Mouse (Mus musculus): ENCODE data around the gene Fcer1g.

DNA sequence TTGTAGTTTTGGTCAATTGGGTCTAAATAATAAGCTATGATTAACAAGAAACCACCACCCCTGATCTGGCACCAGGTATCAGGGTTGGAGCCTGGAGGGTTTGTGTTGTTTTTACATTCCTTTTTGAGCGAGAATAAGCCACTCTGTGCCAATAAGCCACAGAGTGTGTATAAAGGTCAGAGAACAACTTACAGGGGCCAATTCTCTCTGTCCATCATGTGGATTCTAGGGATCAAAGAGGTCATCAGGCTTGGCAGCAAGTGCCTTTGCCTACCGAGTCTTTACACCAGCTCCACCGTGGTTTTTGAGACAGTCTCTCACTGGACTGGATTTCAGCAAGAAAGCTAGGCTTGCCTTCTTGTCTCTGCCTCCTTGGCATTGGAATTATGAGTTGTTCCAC is 21.3 kb downstream of the Fcer1g start:
- TF ChIP-seq CTCF (conservative IDR thresholded peaks at IDR 0.05; ENCODE audit: insufficient read depth, insufficient read length, low read depth, low read length) (no peak), POLR2A (IDR thresholded peaks at IDR 0.05; ENCODE audit: low read depth, low read length) (no peak)

All from kidney, adult 2 months (tissue).